Mouse (Mus musculus) neural tube, embryonic 11.5 days (tissue): ENCODE measurements around the gene Zc2hc1c. TPM values are rescaled to one million over a fixed set of nuclear protein-coding genes. Genes with fewer than 3 reads are reported as not detected.

Experiments
- ATAC-seq: fragments of 200-750 bp; cut with Nextera tagmentation; 2 replicates; pipeline ENCODE4 v1.8.0; 2017; ENCODE audit warnings: moderate number of reproducible peaks, mild to moderate bottlenecking, moderate TSS enrichment, moderate library complexity; ENCODE audit not compliant: insufficient read depth, low FRiP score, low TSS enrichment
- DNase-seq: peaks from one replicate; pipeline ENCODE4 v3.0.0-alpha.2; 2015; ENCODE audit warnings: low spot score
- H3K27ac ChIP-seq: fragments of 300-500 bp; sonication (generic); 2 replicates; pipeline ENCODE4 v1.5.1; 2014; ENCODE audit warnings: low read depth, mild to moderate bottlenecking, low read length
- H3K27me3 ChIP-seq: fragments of 300-500 bp; sonication (generic); 2 replicates; pipeline ENCODE4 v1.6.1; 2014; ENCODE audit warnings: mild to moderate bottlenecking, low read length, mixed read lengths; ENCODE audit not compliant: control insufficient read depth, insufficient read depth
- H3K36me3 ChIP-seq: fragments of 300-500 bp; sonication (generic); 2 replicates; pipeline ENCODE4 v1.6.1; 2014; ENCODE audit warnings: mild to moderate bottlenecking, low read length, moderate library complexity, mixed read lengths; ENCODE audit not compliant: control insufficient read depth, insufficient read depth
- H3K4me1 ChIP-seq: fragments of 300-500 bp; sonication (generic); 2 replicates; pipeline ENCODE4 v1.6.1; 2014; ENCODE audit warnings: low read length, mixed read lengths; ENCODE audit not compliant: control insufficient read depth, insufficient read depth
- H3K4me2 ChIP-seq: fragments of 300-500 bp; sonication (generic); 2 replicates; pipeline ENCODE4 v1.6.1; 2014; ENCODE audit warnings: low read depth, mild to moderate bottlenecking, moderate library complexity
- H3K4me3 ChIP-seq: fragments of 300-500 bp; sonication (generic); 2 replicates; pipeline ENCODE4 v1.5.1; 2014; ENCODE audit warnings: low read depth, low read length
- H3K9ac ChIP-seq: fragments of 300-500 bp; sonication (generic); 2 replicates; pipeline ENCODE4 v1.6.1; 2014; ENCODE audit warnings: mild to moderate bottlenecking, low read length
- H3K9me3 ChIP-seq: fragments of 300-500 bp; sonication (generic); 2 replicates; pipeline ENCODE4 v1.6.1; 2016; ENCODE audit warnings: low read length; ENCODE audit not compliant: control insufficient read depth
- WGBS: fragments of 180-500 bp; shearing (Covaris S2); extraction: QIAGEN DNeasy Blood & Tissue Kit; methylation state at CpG from one replicate; pipeline ENCODE4 v1.1.7; 2014; 5-methylcytosine and 5-hydroxymethylcytosine counted together
- polyA plus RNA-seq: library from polyadenylated mRNA; unstranded; fragments of >200 nt; fragmentation: Nextera tagmentation; extraction: Ambion mirVana; gene quantifications from 2 replicates; pipeline ENCODE4 v1.2.1, GENCODE M21; 2014

Zc2hc1c gene
- polyA plus RNA-seq, 1 experiment from 2014 or later, result 0.98 TPM

- Histone ChIP-seq H3K36me3 (no peaks in the 10 kb centered on the region), H3K27ac (no peak overlapping the region), H3K9ac (peak overlapping the region; percentile 5; the same call in 1 of the 2 replicates), H3K9me3 (no peaks in the 10 kb centered on the region), H3K4me2 (peak overlapping the region; percentile 76), H3K4me1 (no peaks in the 10 kb centered on the region), H3K4me3 (peak overlapping the region; percentile 42), H3K27me3 (no peaks in the 10 kb centered on the region)
- WGBS, result 59% methylated on average over 24 of the region's 24 CpGs
- DNase-seq (no peak), ATAC-seq (no peak)
Measured at GRCm38 (mm10) chr12:85289157-85290000, 988 bp downstream of the Zc2hc1c start.

GRCm38 (mm10) chr12:85290633-85291032 is 2.2 kb downstream of the Zc2hc1c start:
- Histone ChIP-seq H3K9me3 (no peaks in the 10 kb centered on the region), H3K4me2 (no peak overlapping the region), H3K27me3 (no peaks in the 10 kb centered on the region), H3K9ac (no peak overlapping the region), H3K4me1 (no peaks in the 10 kb centered on the region), H3K4me3 (no peak overlapping the region), H3K27ac (no peak overlapping the region), H3K36me3 (no peaks in the 10 kb centered on the region)
- DNase-seq, result no peak
- WGBS, result 82% methylated on average over 10 of the region's 10 CpGs
- ATAC-seq, result no peak

- Histone ChIP-seq H3K27me3 (no peaks in the 10 kb centered on the region), H3K4me2 (no peak overlapping the region), H3K9ac (no peak overlapping the region), H3K36me3 (no peaks in the 10 kb centered on the region), H3K4me3 (no peak overlapping the region), H3K9me3 (no peaks in the 10 kb centered on the region), H3K4me1 (no peaks in the 10 kb centered on the region), H3K27ac (no peak overlapping the region)
- DNase-seq (no peak), ATAC-seq (no peak)
Measured at GRCm38 (mm10) chr12:85291541-85291940, 3.1 kb downstream of the Zc2hc1c start.

DNA sequence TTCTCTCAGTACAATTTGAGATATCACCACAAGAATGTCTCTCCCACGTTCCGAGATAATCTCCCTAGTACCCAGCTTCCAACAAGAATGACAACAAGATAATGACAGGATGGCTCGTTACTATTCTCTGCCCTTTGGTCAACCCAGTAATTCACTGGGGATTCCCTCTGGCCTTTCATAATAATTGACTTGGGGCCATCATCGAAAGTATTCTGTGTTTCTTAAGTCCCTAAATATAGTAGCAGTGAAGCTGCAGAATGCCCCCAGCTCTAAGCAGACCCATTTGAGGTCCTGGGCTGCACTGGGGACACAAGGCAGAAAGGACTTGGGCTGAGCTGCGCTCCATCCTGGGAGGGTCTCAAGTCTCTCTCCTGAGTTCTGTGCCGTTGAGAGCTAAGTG is 3.9 kb downstream of the Zc2hc1c start:
- no peak overlapping the region for H3K4me2 ChIP-seq
- DNase-seq (no peak), ATAC-seq (no peak)
- 86% methylated on average over 6 of the region's 6 CpGs for WGBS
- H3K4me3 ChIP-seq, result no peak overlapping the region
- H3K4me1 ChIP-seq, result no peaks in the 10 kb centered on the region
- H3K27me3 ChIP-seq, result no peaks in the 10 kb centered on the region
- no peak overlapping the region for H3K27ac ChIP-seq
- no peaks in the 10 kb centered on the region for H3K36me3 ChIP-seq
- no peak overlapping the region for H3K9ac ChIP-seq
- H3K9me3 ChIP-seq, result no peaks in the 10 kb centered on the region

GRCm38 (mm10) chr12:85292906-85293305 is 4.5 kb downstream of the Zc2hc1c start:
- no peak overlapping the region for H3K4me3 ChIP-seq
- no peak overlapping the region for H3K9ac ChIP-seq
- H3K4me1 ChIP-seq, result no peaks in the 10 kb centered on the region
- no peaks in the 10 kb centered on the region for H3K9me3 ChIP-seq
- no peaks in the 10 kb centered on the region for H3K27me3 ChIP-seq
- H3K36me3 ChIP-seq, result no peaks in the 10 kb centered on the region
- ATAC-seq, result no peak
- no peak overlapping the region for H3K4me2 ChIP-seq
- no peak for DNase-seq
- H3K27ac ChIP-seq, result no peak overlapping the region

DNA sequence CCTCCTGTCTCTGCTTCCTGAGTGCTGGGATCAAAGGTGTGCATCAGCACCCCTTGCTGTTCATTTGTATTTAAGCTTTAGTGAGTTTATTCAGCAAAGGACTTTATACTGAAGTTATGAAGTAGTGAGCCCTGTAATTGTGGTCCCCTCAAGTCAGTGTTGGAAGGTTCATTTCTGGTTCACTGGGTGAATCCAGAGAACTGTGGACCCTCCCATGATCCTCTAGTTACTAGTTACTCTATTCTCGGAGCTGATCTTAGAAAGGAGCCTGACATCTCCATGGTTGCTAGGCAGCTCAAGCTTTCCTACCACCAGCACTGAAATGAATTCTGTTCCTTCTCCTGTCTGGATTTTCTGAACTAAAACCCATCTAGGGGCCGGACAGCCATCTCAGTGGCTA is 7.1 kb downstream of the Zc2hc1c start:
- Histone ChIP-seq H3K9ac (no peak overlapping the region), H3K4me3 (no peak overlapping the region), H3K27ac (no peak overlapping the region), H3K9me3 (no peaks in the 10 kb centered on the region), H3K27me3 (no peaks in the 10 kb centered on the region), H3K4me1 (peaks cover 4% of the 10 kb centered on the region; the same call in 1 of the 2 replicates), H3K4me2 (no peak overlapping the region), H3K36me3 (no peaks in the 10 kb centered on the region; the same call in 1 of the 2 replicates)
- 93% methylated on average over 2 of the region's 2 CpGs for WGBS
- ATAC-seq (no peak), DNase-seq (no peak)

- Histone ChIP-seq H3K36me3 (peaks cover 7% of the 10 kb centered on the region), H3K9me3 (no peaks in the 10 kb centered on the region), H3K9ac (no peak overlapping the region), H3K4me2 (no peak overlapping the region), H3K4me1 (peaks cover 4% of the 10 kb centered on the region; the same call in 1 of the 2 replicates), H3K4me3 (no peak overlapping the region), H3K27ac (no peak overlapping the region), H3K27me3 (no peaks in the 10 kb centered on the region)
- ATAC-seq (no peak), DNase-seq (no peak)
- WGBS, result 69% methylated on average over 5 of the region's 5 CpGs
Measured at GRCm38 (mm10) chr12:85296915-85297314, 8.5 kb downstream of the Zc2hc1c start.

DNA sequence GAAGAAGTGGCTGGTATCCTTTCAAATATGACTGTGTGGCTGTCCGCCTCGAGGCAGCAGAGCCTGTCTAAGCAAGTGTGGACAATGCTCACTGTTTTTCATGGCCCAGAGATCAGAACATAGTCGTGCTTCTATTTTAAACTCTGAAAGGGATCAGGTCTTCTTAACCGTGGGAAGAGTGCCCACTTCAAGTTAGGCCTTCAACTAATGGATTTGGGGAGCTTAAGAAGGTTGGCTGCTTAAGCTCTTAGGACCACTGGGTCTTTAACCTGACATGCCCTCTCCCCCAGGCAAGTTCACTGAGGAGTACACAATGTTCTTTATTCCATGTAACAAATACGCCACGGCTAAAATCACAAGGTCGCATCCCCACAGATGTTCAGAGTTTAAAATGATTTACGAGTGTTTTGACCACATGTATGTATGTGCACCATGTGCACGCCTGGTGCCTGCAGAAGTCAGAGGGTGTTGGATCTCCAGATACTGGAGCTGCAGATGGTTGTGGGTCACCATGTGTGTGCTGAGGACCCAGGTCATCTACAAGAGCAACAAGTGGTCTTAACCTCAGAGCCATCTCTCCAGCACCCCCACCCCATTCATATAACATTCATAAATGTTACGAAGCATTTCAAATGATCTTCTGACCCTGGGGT is 9.1 kb downstream of the Zc2hc1c start:
- DNase-seq, result no peak
- Histone ChIP-seq H3K9ac (no peak overlapping the region), H3K27me3 (no peaks in the 10 kb centered on the region), H3K4me1 (peaks cover 4% of the 10 kb centered on the region; the same call in 1 of the 2 replicates), H3K9me3 (no peaks in the 10 kb centered on the region), H3K4me2 (no peak overlapping the region), H3K36me3 (peaks cover 9% of the 10 kb centered on the region), H3K4me3 (no peak overlapping the region), H3K27ac (peak overlapping the region; percentile 29; the same call in 1 of the 2 replicates)
- ATAC-seq, result no peak
- 72% methylated on average over 10 of the region's 10 CpGs for WGBS
